Mouse (Mus musculus) Muller cell, postnatal 12 days (primary cell): ENCODE measurements around the gene Eml1.

Experiments
- DNase-seq: peaks from one replicate; pipeline ENCODE4 v3.0.0-alpha.2; 2015; ENCODE audit errors: inconsistent ontology term

Gene Eml1

GRCm38 (mm10) chr12:108422495-108422857, 51.7 kb downstream of the Eml1 start:
- DNase-seq: no peak

DNA sequence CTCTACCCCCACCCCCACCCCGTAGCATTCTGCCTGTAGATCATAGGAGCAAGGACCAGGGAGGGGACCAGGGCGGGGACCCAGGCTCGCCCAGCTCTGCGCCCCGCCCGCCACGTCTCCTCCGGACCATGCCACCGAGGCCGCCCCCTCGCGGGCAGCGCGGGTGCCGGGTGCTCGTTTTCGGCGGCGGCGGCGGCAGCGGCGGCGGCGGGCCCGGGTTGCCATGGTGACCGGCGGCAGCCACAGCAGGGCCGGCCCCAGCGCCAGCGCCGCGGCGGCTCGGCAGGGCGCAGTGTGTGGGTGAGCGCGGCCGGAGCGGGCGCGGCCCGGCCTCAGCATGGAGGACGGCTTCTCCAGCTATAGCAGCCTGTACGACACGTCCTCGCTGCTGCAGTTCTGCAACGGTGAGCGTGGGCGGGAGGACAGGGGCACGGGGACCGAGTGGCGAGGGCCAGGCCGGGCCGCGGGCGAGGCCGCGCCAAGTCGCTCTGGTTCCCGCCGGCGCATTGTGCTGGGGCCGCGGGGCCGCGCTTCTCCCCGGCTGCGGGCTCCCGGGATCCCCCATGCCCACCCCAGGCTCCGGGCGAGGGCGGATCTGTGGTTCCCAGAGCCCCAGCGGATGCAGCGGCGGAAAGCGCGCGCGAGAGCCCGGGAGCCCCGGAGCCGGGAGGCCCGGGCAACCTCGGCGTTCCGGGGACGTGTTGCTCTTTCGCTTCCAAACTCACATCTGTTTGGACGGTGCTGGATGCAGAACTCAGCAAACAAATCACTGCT, 52.3 kb downstream of the Eml1 start:
- peak; percentile 94 for DNase-seq

- DNase-seq: no peak
Observed at GRCm38 (mm10) chr12:108430964-108431363, 60.2 kb downstream of the Eml1 start.

DNA sequence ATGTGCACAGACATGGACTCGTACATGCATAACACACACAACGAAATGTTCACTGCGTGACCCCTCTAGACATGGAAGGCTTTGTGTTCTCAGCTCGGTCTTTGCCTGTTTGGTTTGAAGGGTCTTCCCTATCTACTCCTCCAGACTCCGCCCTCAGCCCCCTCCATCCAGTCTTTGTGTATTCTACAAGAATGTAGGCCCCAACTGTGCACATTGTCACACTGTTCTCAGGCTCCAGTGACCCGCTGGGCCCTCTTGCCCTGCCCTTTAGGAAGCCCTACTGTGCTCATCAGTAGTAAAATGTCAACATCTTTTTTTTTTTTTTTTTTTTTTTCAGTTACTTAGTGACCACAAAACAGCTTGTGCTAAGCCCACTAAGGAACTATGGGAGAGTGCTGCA, 61.0 kb downstream of the Eml1 start:
- DNase-seq: no peak

- DNase-seq: no peak
Observed at GRCm38 (mm10) chr12:108432578-108432977, 61.8 kb downstream of the Eml1 start.

DNA sequence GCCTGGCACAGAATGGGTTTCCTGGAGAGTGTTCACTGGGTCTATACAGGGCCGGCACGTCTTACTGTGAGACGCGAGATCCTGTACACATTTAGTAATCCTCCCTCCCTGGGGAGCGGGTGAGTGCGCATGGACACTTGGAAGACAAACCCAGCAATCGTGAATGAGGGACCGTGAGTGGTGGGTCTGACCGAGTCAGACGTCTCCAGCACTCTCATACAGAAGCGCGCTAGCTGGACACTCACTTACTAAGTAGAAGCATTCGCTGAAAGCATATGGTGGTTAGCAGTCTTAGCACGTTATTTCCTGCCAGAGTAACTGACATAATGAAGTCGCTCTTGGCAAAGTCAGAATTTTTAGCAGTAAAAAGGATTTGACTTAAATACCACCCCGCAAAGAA, 62.3 kb downstream of the Eml1 start:
- no peak for DNase-seq

DNA sequence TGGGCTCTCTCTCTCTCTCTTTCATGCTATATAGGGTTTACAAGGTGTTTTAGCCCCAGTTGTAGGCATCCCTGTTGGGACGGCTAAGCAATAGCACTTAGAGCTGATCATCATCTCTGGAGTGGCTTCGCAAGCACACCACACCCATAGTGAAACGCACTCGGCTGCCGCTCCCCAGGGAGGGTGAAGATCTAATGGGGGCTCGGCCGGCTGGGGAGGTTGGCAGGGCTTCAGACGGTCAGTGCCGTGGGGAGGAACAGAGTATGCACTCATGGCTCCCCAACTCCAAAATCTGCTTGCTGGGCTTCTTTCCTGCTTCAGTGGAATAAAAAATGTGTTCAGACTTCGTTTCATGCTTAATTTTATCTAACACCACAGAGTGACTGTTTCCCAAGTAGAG, 62.7 kb downstream of the Eml1 start:
- no peak for DNase-seq

- peak; percentile 48 for DNase-seq
Observed at GRCm38 (mm10) chr12:108435444-108436015, 64.8 kb downstream of the Eml1 start.

- peak; percentile 50 for DNase-seq
Observed at GRCm38 (mm10) chr12:108436029-108436923, 65.5 kb downstream of the Eml1 start.

- DNase-seq: no peak
Observed at GRCm38 (mm10) chr12:108437446-108437845, 66.7 kb downstream of the Eml1 start.

DNA sequence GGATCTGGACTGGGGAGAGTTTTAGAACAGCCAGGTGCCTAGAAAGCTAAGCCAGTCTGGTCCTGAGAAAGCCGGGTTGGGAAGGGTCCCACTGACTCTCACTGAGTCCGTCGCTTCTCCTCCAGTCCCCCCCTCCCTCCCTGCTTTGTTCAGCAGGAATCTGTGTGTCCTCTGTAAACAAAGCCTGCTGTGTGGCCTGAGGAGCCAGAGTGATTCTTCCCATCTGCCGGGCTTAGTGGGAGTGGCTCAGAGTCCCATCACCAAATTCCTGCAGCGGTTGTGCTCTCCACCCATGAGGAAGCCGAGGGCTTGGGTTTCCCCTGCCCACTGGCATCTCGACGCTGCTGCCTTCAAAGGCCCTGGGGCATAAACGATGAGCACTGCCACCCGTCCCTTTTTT, 72.5 kb downstream of the Eml1 start:
- peak; percentile 91 for DNase-seq

- DNase-seq: no peak
Observed at GRCm38 (mm10) chr12:108443708-108444107, 73.0 kb downstream of the Eml1 start.

- DNase-seq: peak; percentile 60
Observed at GRCm38 (mm10) chr12:108444166-108445115, 73.7 kb downstream of the Eml1 start.

- no peak for DNase-seq
Observed at GRCm38 (mm10) chr12:108446721-108447120, 76.0 kb downstream of the Eml1 start.

- DNase-seq: no peak
Observed at GRCm38 (mm10) chr12:108448396-108448795, 77.6 kb downstream of the Eml1 start.

GRCm38 (mm10) chr12:108449935-108450334, 79.2 kb downstream of the Eml1 start:
- no peak for DNase-seq

DNA sequence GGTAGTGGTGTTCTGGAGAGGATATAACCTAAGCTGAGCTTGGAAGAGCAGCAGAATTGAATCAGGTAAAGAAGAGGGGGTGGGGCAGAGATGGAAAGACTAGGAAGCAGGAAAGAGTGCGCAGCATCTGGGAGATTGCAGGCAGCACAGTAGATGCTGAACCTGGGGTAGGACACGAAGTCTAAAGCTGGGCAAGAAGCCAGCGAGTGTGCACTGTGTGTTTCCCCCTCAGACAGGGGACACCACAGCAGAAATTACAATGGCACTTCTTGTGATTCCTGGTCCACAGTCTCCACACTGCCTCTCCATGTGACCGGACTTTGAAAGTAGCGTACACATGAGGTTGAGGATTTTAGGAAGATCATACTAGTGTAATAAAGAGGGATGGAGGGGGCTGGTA, 79.8 kb downstream of the Eml1 start:
- DNase-seq: no peak

DNA sequence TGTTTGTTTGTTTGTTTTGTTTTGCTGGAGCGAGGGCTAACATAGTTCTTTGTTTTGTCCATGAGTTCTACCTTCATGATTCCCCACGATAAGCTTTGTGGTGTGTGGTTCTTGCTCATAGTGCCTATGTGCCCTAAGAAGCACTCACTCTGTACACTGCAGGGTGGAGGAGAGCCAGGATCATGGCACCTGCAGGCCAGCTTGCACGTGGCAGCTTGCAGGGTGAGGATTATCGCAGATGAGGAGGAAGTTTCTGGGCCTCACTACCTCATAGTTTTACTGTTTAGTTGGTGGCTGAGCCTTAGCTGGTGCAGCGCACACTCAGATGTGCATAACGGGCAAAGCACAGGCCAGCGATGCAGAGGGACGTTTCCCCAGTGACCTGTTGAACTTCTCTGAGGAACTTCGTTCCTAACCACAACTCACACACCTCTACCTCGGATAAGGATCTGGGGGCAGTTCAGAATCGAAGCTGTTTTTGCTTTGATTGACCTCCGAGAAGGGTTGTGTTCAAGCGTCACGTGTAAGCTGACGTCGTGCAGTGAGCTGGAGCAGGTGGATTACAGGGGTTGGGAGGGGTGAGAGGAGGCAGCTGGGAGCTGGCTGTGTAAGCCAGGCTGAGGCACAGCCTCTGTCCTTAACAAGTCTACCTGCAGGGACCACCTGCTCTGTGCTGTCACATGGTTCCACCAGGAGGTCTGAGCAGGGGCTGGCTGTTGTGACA, 81.6 kb downstream of the Eml1 start:
- DNase-seq: no peak

DNA sequence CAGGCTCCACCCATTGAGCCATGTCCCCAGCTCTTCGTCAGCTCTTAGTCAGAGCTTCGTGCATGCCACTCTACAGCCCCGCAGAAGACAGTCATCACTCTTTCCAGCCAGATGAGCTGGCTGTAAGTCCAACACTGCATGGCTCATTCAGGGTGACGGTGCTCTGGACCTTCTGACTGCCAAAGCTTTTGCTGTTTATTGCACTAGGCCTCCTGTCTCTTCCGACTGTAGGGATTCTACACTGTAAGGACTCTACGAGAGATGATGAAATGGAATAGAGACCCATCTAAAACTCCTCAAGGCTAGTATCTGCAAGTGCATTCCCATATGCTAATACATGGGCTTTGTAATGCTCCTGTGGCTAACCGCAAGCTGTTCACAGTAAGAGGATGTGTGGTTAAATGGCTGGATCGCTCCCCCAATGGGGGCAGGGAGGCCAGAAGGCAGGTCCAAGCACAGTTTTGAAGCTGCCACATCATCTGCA, 82.8 kb downstream of the Eml1 start:
- peak; percentile 47 for DNase-seq

DNA sequence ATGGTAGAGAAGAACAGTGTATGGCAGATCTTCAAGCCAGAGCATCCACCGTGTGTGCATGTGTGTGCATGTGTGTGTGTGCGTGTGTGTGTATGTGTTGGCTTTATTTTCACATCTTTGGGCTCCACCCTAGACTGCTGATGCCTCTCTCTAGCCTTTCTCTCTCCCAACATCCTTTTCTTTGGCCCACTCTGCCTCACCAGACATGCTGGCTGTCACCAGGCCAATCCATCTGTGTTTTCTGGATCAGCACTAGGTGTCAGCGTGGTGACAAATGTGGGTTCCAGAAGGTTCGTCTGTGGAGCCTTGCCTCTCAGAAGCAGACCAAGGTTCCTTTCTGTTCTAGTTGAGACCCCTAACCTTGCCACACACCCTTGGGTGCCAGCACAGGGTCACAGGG, 84.2 kb downstream of the Eml1 start:
- DNase-seq: no peak

DNA sequence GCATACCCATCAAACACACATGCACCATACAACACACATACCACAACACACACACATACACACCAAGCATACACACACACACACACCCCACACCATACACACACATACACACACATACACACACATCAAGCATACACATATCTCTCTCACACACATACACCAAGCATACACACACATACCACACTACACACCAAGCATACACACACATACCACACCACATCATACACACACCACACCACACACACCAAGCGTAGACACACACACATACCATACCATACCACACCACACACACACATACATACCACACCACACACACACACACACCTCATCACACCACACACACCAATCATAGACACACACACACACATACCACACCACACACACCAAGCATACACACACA, 102.1 kb downstream of the Eml1 start:
- DNase-seq: no peak
